Mouse (Mus musculus): ENCODE results near the gene Fscn2. TPM values are rescaled to one million over a fixed set of nuclear protein-coding genes. Genes with fewer than 3 reads are reported as not detected.

Gene Fscn2
- polyA plus RNA-seq, 1 experiment from 2014 or later: 1.7 TPM

- peaks cover 16% of the 10 kb centered on the region for H3K4me1 ChIP-seq (ENCODE audit: control insufficient read depth, insufficient read depth, low read length)
- H3K4me2 ChIP-seq (ENCODE audit: low read length): peak overlapping the region; percentile 86
- WGBS: 3% methylated on average over 40 of the region's 40 CpGs
- no peaks in the 10 kb centered on the region for H3K27me3 ChIP-seq (ENCODE audit: control insufficient read depth, insufficient read depth, low read length)
- H3K36me3 ChIP-seq (ENCODE audit: control insufficient read depth, insufficient read depth, low read length): peaks cover 75% of the 10 kb centered on the region
- DNase-seq (peak; percentile 62), ATAC-seq (ENCODE audit: low FRiP score, low TSS enrichment) (peak; percentile 44; the same call in 1 of the 2 replicates)
- no peaks in the 10 kb centered on the region for H3K9me3 ChIP-seq (ENCODE audit: control insufficient read depth, low read length)
- H3K9ac ChIP-seq (replicated peaks; ENCODE audit: low read length): peak overlapping the region; percentile 85
- H3K4me3 ChIP-seq (replicated peaks; ENCODE audit: low read depth, low read length): peak overlapping the region; percentile 82
- H3K27ac ChIP-seq (replicated peaks; ENCODE audit: low read depth, low read length): peak overlapping the region; percentile 79
Observed at GRCm38 (mm10) chr11:120378031-120378610, 16.8 kb downstream of the Fscn2 start.

- H3K4me1 ChIP-seq (ENCODE audit: control insufficient read depth, insufficient read depth, low read length): peaks cover 16% of the 10 kb centered on the region
- H3K27ac ChIP-seq (replicated peaks; ENCODE audit: low read depth, low read length): peak within 1 kb of the TSS; percentile 79
- no peaks in the 10 kb centered on the region for H3K9me3 ChIP-seq (ENCODE audit: control insufficient read depth, low read length)
- H3K9ac ChIP-seq (replicated peaks; ENCODE audit: low read length): peak within 1 kb of the TSS; percentile 85
- H3K36me3 ChIP-seq (ENCODE audit: control insufficient read depth, insufficient read depth, low read length): peaks cover 75% of the 10 kb centered on the region
- ATAC-seq (ENCODE audit: low FRiP score, low TSS enrichment): peak; percentile 87
- 10% methylated on average over 53 of the region's 54 CpGs for WGBS
- H3K4me2 ChIP-seq (ENCODE audit: low read length): peak within 1 kb of the TSS; percentile 86
- peak; percentile 96 for DNase-seq
- H3K27me3 ChIP-seq (ENCODE audit: control insufficient read depth, insufficient read depth, low read length): no peaks in the 10 kb centered on the region
- H3K4me3 ChIP-seq (replicated peaks; ENCODE audit: low read depth, low read length): peak within 1 kb of the TSS; percentile 82
Observed at GRCm38 (mm10) chr11:120378611-120379540, 17.5 kb downstream of the Fscn2 start, which contains the start of gene Faap100. Faap100 (minus strand) TSS chr11:120378764.

- no peak for DNase-seq
- H3K36me3 ChIP-seq (ENCODE audit: control insufficient read depth, insufficient read depth, low read length): peaks cover 75% of the 10 kb centered on the region
Observed at GRCm38 (mm10) chr11:120380271-120380670, 18.9 kb downstream of the Fscn2 start.

GRCm38 (mm10) chr11:120381157-120381556 lies 19.8 kb downstream of the Fscn2 start:
- DNase-seq (no peak), ATAC-seq (ENCODE audit: low FRiP score, low TSS enrichment) (no peak)
- WGBS: 96% methylated on average over 4 of the region's 4 CpGs
- Histone ChIP-seq H3K27me3 (ENCODE audit: control insufficient read depth, insufficient read depth, low read length) (no peaks in the 10 kb centered on the region), H3K9me3 (ENCODE audit: control insufficient read depth, low read length) (no peaks in the 10 kb centered on the region), H3K4me1 (ENCODE audit: control insufficient read depth, insufficient read depth, low read length) (peaks cover 16% of the 10 kb centered on the region), H3K4me2 (ENCODE audit: low read length) (no peak overlapping the region), H3K9ac (replicated peaks; ENCODE audit: low read length) (no peak overlapping the region), H3K27ac (replicated peaks; ENCODE audit: low read depth, low read length) (no peak overlapping the region), H3K4me3 (replicated peaks; ENCODE audit: low read depth, low read length) (no peak overlapping the region), H3K36me3 (ENCODE audit: control insufficient read depth, insufficient read depth, low read length) (peaks cover 75% of the 10 kb centered on the region)

More at GRCm38 (mm10) chr11:120380271-120380670, 18.9 kb downstream of the Fscn2 start:
- no peaks in the 10 kb centered on the region for H3K9me3 ChIP-seq (ENCODE audit: control insufficient read depth, low read length)
- no peak overlapping the region for H3K9ac ChIP-seq (replicated peaks; ENCODE audit: low read length)
- ATAC-seq (ENCODE audit: low FRiP score, low TSS enrichment): no peak
- H3K4me1 ChIP-seq (ENCODE audit: control insufficient read depth, insufficient read depth, low read length): peaks cover 16% of the 10 kb centered on the region
- H3K27ac ChIP-seq (replicated peaks; ENCODE audit: low read depth, low read length): no peak overlapping the region
- H3K27me3 ChIP-seq (ENCODE audit: control insufficient read depth, insufficient read depth, low read length): no peaks in the 10 kb centered on the region
- H3K4me2 ChIP-seq (ENCODE audit: low read length): no peak overlapping the region
- WGBS: 95% methylated on average over 3 of the region's 3 CpGs
- no peak overlapping the region for H3K4me3 ChIP-seq (replicated peaks; ENCODE audit: low read depth, low read length)

GRCm38 (mm10) chr11:120382509-120382908 lies 21.2 kb downstream of the Fscn2 start:
- ATAC-seq (ENCODE audit: low FRiP score, low TSS enrichment) (no peak), DNase-seq (no peak)
- no peaks in the 10 kb centered on the region for H3K27me3 ChIP-seq (ENCODE audit: control insufficient read depth, insufficient read depth, low read length)
- H3K4me2 ChIP-seq (ENCODE audit: low read length): no peak overlapping the region
- peaks cover 8% of the 10 kb centered on the region for H3K4me1 ChIP-seq (ENCODE audit: control insufficient read depth, insufficient read depth, low read length)
- no peak overlapping the region for H3K9ac ChIP-seq (replicated peaks; ENCODE audit: low read length)
- peaks cover 74% of the 10 kb centered on the region for H3K36me3 ChIP-seq (ENCODE audit: control insufficient read depth, insufficient read depth, low read length)
- H3K27ac ChIP-seq (replicated peaks; ENCODE audit: low read depth, low read length): no peak overlapping the region
- no peaks in the 10 kb centered on the region for H3K9me3 ChIP-seq (ENCODE audit: control insufficient read depth, low read length)
- WGBS: 93% methylated on average over 9 of the region's 9 CpGs
- no peak overlapping the region for H3K4me3 ChIP-seq (replicated peaks; ENCODE audit: low read depth, low read length)

GRCm38 (mm10) chr11:120386632-120387031 lies 25.3 kb downstream of the Fscn2 start:
- no peaks in the 10 kb centered on the region for H3K4me1 ChIP-seq (ENCODE audit: control insufficient read depth, insufficient read depth, low read length)
- no peaks in the 10 kb centered on the region for H3K27me3 ChIP-seq (ENCODE audit: control insufficient read depth, insufficient read depth, low read length)
- ATAC-seq (ENCODE audit: low FRiP score, low TSS enrichment) (no peak), DNase-seq (no peak)
- 93% methylated on average over 6 of the region's 6 CpGs for WGBS
- H3K27ac ChIP-seq (replicated peaks; ENCODE audit: low read depth, low read length): no peak overlapping the region
- H3K4me3 ChIP-seq (replicated peaks; ENCODE audit: low read depth, low read length): no peak overlapping the region
- H3K4me2 ChIP-seq (ENCODE audit: low read length): no peak overlapping the region
- H3K36me3 ChIP-seq (ENCODE audit: control insufficient read depth, insufficient read depth, low read length): peaks cover 72% of the 10 kb centered on the region
- H3K9me3 ChIP-seq (ENCODE audit: control insufficient read depth, low read length): no peaks in the 10 kb centered on the region
- H3K9ac ChIP-seq (replicated peaks; ENCODE audit: low read length): no peak overlapping the region

GRCm38 (mm10) chr11:120387157-120387556 lies 25.8 kb downstream of the Fscn2 start:
- Histone ChIP-seq H3K9ac (replicated peaks; ENCODE audit: low read length) (no peak overlapping the region), H3K4me1 (ENCODE audit: control insufficient read depth, insufficient read depth, low read length) (no peaks in the 10 kb centered on the region), H3K27ac (replicated peaks; ENCODE audit: low read depth, low read length) (no peak overlapping the region), H3K36me3 (ENCODE audit: control insufficient read depth, insufficient read depth, low read length) (peaks cover 66% of the 10 kb centered on the region), H3K9me3 (ENCODE audit: control insufficient read depth, low read length) (no peaks in the 10 kb centered on the region), H3K4me2 (ENCODE audit: low read length) (no peak overlapping the region), H3K27me3 (ENCODE audit: control insufficient read depth, insufficient read depth, low read length) (no peaks in the 10 kb centered on the region), H3K4me3 (replicated peaks; ENCODE audit: low read depth, low read length) (no peak overlapping the region)
- ATAC-seq (ENCODE audit: low FRiP score, low TSS enrichment) (no peak), DNase-seq (no peak)
- WGBS: 81% methylated on average over 2 of the region's 2 CpGs

- Histone ChIP-seq H3K4me2 (ENCODE audit: low read length) (no peak overlapping the region), H3K4me1 (ENCODE audit: control insufficient read depth, insufficient read depth, low read length) (no peaks in the 10 kb centered on the region), H3K27me3 (ENCODE audit: control insufficient read depth, insufficient read depth, low read length) (no peaks in the 10 kb centered on the region), H3K27ac (replicated peaks; ENCODE audit: low read depth, low read length) (no peak overlapping the region), H3K4me3 (replicated peaks; ENCODE audit: low read depth, low read length) (no peak overlapping the region), H3K9ac (replicated peaks; ENCODE audit: low read length) (no peak overlapping the region), H3K9me3 (ENCODE audit: control insufficient read depth, low read length) (no peaks in the 10 kb centered on the region), H3K36me3 (ENCODE audit: control insufficient read depth, insufficient read depth, low read length) (peaks cover 65% of the 10 kb centered on the region)
- DNase-seq: no peak
- WGBS: 96% methylated on average over 9 of the region's 9 CpGs
- ATAC-seq (ENCODE audit: low FRiP score, low TSS enrichment): no peak
Observed at GRCm38 (mm10) chr11:120388580-120388979, 27.2 kb downstream of the Fscn2 start.
